Mouse (Mus musculus) regulatory T cell (primary cell): Measurements from ENCODE around the gene Mical1.

Source experiments
- in situ Hi-C: fragments of 300-600 bp; cut with MboI, MseI; formaldehyde crosslinking; loops from one replicate; pipeline ENCODE4 v1.15.1; 2025; ENCODE audit warnings: high pct_unique_total_duplicates

The Mical1 gene

DNA sequence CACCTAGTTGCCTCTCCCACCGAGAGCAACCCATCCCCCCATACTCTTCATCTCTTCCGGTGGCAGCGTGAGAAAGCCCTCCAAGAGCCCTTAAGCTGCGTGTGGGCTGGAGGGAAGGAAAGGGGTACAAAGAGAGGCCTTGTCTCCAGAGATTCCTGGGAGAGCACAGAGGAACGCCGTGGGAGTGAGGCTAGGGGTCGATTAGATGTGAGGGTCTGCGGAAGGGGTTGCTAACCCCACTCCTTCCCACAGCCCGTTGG, 834 bp downstream of the Mical1 start:
- in situ Hi-C loops = loop anchor here (5.0 to 10.0 kb wide), 2 partner anchors 175 to 1222 kb away; partner anchors contain the start of genes Ak9, Fig4 and Gtf3c6

DNA sequence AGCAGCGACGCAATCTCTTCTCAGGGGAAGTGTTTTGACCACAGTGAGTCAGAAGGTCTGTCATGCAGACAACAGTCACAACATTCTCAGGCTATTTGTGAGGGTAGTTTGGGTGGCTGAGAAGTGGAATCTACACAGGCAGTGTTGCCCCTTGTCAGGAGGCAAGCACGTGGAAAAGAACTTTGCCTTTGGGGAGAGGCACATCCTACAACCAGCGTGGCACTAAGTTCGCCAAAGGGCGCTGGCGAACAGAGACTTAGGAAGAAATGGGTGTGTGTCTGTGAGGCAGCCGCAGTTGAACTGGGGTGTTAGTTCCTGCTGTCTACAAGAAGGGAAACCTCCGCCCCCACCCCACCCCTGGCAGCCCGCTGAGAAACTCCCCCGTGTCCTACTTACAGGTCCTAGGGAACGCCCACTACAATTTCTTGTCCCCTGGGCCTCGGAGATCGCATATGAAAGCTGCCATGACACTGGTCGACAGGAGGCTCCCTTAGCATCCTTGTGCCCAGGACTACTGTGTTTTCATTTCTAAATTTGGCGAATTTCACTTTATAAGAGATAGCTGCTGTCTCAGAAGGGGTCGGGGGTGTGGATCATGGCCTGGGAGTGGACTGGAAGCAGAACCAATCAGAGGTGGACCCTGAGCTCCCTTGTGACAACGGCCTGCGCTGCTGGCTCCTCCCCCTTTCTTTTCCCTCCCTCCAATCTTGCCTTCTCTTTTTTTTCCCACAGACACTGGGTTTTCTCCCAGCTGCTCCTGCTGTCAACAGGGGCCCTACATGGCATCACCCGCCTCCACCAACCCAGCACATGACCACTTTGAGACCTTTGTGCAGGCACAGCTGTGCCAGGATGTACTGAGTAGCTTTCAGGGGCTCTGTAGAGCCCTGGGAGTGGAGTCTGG, 1.4 kb downstream of the Mical1 start:
- in situ Hi-C loops = loop anchor here (5.0 to 10.0 kb wide), 2 partner anchors 175 to 1223 kb away; partner anchors contain the start of genes Ak9, Fig4 and Gtf3c6

- in situ Hi-C loops = loop anchor here (5.0 to 10.0 kb wide), 3 partner anchors 178 to 1225 kb away; partner anchors contain the start of genes Ak9, Fig4, Foxo3 and Gtf3c6
These were observed 3.8 kb downstream of the Mical1 start for GRCm38 (mm10) chr10:41479961-41480360.

DNA sequence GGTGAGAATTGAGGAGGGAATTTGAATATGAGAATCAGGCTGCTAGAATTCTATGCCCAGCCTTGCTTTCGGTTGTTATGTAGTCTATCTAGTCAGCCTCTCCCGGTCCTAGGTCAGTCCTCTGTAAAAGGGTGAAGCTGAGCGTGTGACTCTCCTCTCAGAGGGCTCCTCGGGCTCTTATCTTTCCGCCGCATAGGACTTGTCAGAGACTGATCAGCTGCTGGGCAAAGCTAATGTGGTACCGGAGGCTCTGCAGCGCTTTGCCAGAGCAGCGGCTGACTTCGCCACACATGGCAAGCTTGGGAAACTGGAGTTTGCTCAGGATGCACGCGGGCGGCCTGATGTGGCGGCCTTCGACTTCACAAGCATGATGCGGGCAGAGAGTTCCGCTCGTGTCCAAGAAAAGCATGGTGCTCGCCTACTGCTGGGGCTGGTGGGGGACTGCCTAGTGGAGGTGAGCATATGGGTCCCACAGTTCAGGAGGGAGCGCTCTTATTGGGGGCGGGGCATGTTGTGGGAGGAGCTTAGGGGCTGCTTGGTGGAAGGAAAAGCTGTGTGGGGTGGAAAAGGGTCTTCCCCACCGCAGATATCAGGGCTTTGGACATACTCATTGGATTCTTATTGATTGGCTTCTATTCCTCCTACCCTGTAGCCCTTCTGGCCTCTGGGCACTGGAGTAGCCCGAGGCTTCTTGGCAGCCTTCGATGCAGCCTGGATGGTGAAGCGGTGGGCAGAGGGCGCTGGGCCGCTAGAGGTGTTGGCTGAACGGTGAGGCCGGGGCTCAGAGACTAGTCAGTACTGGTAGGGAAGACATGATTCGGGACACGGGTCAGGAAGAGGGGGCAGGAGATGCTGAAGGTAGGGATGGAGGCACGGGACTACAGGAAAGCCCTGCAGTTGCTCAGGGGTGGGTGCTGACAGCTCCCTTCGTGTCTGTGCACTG, 5.1 kb downstream of the Mical1 start:
- in situ Hi-C loops = loop anchor here (10.0 kb wide), 1 partner anchor 794 kb away; the partner anchor contains the start of gene Foxo3

DNA sequence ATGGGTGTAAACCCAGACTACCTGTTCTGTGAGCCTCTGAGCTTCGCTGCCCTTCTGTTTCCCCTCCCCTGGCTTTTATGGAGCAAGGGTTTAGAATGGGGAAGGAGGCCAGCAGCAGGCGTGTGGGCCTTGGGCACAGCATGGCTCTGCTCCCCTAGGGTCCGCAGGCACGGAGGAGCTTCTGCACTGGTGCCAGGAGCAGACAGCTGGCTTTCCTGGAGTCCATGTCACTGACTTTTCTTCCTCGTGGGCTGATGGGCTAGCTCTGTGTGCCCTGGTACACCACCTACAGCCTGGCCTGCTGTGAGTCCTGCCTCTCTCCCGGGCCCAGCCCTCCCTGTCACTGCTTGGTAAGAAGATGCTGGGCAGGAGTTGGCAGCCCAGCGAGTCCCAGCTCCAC, 6.3 kb downstream of the Mical1 start:
- in situ Hi-C loops = loop anchor here (10.0 kb wide), 1 partner anchor 792 kb away; the partner anchor contains the start of gene Foxo3

- in situ Hi-C loops = loop anchor here (5.0 to 10.0 kb wide), 2 partner anchors 33 to 789 kb away; partner anchors contain the start of genes Foxo3 and Zbtb24
These were observed 9.7 kb downstream of the Mical1 start for GRCm38 (mm10) chr10:41485778-41486177.

DNA sequence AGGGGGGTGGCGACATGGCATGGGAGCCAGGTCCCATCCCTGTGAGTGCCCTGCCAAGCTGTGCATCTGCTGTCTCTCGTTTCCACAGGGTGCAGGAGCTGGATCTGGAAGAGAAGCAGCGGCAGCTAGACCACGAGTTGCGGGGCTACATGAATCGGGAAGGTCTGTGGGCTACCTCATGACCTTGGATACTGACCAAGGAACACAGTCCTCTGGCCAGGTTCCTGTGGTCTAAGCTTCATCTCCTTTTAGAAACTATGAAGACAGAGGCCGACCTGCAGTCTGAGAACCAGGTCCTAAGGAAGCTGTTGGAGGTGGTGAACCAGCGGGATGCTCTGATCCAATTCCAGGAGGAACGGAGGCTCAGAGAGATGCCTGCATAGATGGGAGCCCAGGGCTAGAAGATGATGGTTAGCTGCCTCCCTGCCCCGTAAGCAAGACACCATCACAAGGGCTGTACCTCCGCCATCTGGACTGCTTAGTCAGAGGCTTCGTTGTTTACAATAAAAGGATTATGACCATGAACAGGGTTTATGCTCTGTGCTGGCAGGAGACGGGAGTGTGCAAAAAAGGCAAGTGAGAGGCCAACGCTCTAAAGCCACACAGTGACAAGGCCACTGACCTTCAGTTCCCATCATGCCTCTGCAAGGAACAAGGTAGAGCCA, 10.5 kb downstream of the Mical1 start:
- in situ Hi-C loops = loop anchor here (5.0 to 10.0 kb wide), 2 partner anchors 34 to 788 kb away; partner anchors contain the start of genes Foxo3 and Zbtb24

DNA sequence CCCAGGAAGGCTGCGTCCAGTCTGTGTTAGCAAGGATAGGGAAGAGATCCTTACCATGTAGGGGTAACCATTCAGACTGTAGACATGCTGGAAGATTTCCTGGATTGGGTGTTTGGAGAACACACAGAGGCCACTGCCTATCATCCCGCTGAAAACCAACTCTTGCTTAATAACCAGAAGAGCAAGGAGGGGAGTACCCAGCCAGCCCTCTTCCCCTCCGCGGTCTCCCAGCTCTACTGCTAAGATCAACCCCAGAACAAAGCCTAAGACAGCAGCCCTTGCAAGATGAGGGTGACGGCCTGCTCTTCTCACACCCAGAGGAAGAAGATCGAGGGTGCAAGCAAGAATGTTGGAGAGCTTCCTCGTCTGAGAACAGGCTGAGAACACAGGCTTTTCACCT, 12.8 kb downstream of the Mical1 start:
- in situ Hi-C loops = loop anchor here (5.0 to 10.0 kb wide), 2 partner anchors 37 to 786 kb away; partner anchors contain the start of genes Foxo3 and Zbtb24

GRCm38 (mm10) chr10:41489294-41489693, 13.2 kb downstream of the Mical1 start:
- in situ Hi-C loops = loop anchor here (5.0 to 10.0 kb wide), 2 partner anchors 37 to 786 kb away; partner anchors contain the start of genes Foxo3 and Zbtb24

GRCm38 (mm10) chr10:41489708-41490517, 13.8 kb downstream of the Mical1 start, which contains the start of the genes Smpd2 and Ppil6:
Smpd2 (minus strand) TSS chr10:41490369.
Ppil6 (plus strand) TSS chr10:41490439.
- in situ Hi-C loops = loop anchor here (5.0 to 10.0 kb wide), 2 partner anchors 38 to 785 kb away; partner anchors contain the start of genes Foxo3 and Zbtb24

- in situ Hi-C loops = no loop called here
These were observed 14.4 kb downstream of the Mical1 start for GRCm38 (mm10) chr10:41490518-41490873.

- in situ Hi-C loops = no loop called here
These were observed 15.0 kb downstream of the Mical1 start for GRCm38 (mm10) chr10:41491111-41491510.

GRCm38 (mm10) chr10:41500941-41501340, 24.8 kb downstream of the Mical1 start:
- in situ Hi-C loops = no loop called here

GRCm38 (mm10) chr10:41504996-41505395, 28.9 kb downstream of the Mical1 start:
- in situ Hi-C loops = loop anchor here (5.0 kb wide), 2 partner anchors 73 to 187 kb away; no protein-coding TSS in a partner anchor

DNA sequence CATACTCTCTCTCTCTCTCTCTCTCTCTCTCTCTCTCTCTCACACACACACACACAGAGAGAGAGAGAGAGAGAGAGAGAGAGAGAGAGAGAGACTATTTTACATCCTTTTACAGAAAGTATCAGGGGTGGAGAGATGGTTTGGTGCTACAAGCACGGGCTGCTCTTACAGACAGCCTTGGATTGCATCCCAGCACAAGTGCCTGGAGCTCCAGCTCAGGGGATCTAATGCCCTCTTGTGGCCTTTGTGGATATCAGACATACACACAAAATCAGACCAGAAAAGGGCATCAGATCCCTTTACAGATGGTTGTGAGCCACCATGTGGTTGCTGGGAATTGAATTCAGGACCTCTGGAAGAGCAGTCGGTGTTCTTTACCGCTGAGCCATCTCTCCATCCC, 29.3 kb downstream of the Mical1 start:
- in situ Hi-C loops = loop anchor here (5.0 kb wide), 2 partner anchors 73 to 187 kb away; no protein-coding TSS in a partner anchor

DNA sequence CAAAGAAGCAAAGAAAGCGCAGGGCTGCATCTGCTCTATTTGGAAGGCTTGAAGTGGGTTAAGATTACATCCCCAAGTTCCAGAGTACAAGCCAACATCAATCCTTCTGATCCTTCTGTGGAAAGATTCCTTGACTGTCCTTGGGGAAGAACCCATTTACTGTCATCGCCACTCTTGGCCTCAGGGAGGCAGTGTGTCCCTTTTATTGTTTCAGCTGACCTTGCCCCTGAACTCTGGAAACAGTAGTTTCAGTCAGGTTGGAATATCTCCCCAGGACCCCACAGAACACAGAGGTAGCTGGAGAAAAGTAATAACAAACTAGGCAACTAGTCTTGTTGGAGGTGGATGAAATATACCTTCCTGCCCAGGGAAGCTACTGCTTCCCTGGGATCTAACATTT, 33.0 kb downstream of the Mical1 start:
- in situ Hi-C loops = loop anchor here (5.0 kb wide), 2 partner anchors 77 to 183 kb away; no protein-coding TSS in a partner anchor

DNA sequence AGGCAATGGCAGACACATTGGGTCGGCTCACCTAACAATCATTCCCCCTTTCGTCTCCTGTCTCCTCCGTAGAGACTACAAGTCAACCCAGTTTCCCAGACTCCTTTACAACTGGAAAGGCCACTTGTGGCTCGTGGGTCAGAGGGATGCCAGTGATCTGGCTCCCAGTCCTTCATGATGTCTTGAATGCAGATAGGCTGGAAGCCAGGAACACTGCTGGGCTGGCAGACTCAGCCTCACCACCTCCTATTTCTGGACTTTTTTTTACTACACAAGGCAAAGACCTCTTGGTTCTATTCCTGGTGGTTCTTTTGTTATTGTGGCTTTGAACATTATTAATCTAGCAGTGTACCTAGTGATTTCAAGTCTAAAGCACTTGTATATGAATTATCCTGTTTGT, 38.2 kb downstream of the Mical1 start:
- in situ Hi-C loops = loop anchor here (10.0 kb wide), 1 partner anchor 160 kb away; no protein-coding TSS in a partner anchor

DNA sequence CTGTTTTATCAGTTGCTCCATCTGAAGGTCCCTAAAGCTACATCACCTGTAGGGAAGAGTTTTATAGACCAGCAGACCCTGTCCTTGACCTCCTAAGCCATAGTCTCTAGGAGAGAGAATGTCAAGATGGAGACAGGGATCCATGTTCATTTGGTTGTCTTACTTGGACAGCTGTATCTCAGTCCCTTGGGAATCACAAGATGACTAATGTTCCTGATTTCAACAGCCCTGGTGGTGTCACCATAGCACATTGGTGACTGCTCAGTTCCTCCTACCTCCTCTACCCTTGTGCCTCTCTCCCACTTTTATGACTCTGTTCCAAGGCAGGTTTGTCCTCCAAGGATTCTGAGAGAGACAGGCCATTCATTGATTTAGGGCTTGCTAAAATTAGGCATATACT, 38.8 kb downstream of the Mical1 start:
- in situ Hi-C loops = loop anchor here (10.0 kb wide), 1 partner anchor 160 kb away; no protein-coding TSS in a partner anchor

DNA sequence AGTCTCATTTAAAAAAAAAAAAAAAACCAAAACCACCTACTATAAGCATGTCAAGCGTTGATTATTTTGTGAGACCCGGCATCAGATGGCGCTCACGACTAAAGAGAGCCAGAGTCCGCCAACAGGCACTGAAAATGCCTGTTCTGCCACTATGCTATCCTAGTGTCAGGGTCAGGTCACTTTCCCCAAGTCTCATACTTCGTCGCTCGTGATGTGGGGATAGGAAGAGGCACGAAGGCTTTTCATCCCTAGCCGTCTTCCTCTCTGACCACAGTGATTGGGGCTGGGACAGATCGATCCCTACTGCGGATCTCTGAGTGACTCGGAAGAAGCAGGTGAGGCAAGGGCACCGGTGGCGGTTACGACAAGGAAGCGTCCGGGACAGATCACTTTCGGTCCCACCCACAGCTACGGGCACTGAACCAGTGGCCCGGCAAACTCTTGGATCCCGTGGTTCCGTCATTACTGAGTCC, 42.4 kb downstream of the Mical1 start:
- in situ Hi-C loops = loop anchor here (10.0 kb wide), 1 partner anchor 156 kb away; no protein-coding TSS in a partner anchor
